Mouse (Mus musculus): ENCODE results near the gene Dhrs1.

- no peak for TF ChIP-seq POLR2A (IDR thresholded peaks at IDR 0.05; ENCODE audit: insufficient read length, low read depth)
- TF ChIP-seq POLR2AphosphoS2 (IDR thresholded peaks at IDR 0.05; ENCODE audit: insufficient read length, low read depth), result no peak
- no peak for TF ChIP-seq TCF12 (IDR thresholded peaks at IDR 0.05; ENCODE audit: insufficient read depth, poor library complexity, severe bottlenecking)
- no peak for TF ChIP-seq MAX (IDR thresholded peaks at IDR 0.05; ENCODE audit: low read depth)
- no peak for TF ChIP-seq USF1 (IDR thresholded peaks at IDR 0.05; ENCODE audit: low read depth)
- TF ChIP-seq E2F4 (IDR thresholded peaks at IDR 0.05; ENCODE audit: insufficient read depth), result no peak
- no peak for TF ChIP-seq TCF3 (IDR thresholded peaks at IDR 0.05; ENCODE audit: insufficient read length, low read depth)
- no peak for TF ChIP-seq MYOD1 (IDR thresholded peaks at IDR 0.05; ENCODE audit: control insufficient read depth in 1 of 3, insufficient read length in 2 of 3, low read depth in 2 of 3)
- no peak for TF ChIP-seq CEBPB (IDR thresholded peaks at IDR 0.05; ENCODE audit: insufficient read depth, poor library complexity, severe bottlenecking)
- no peak for TF ChIP-seq MYOG (IDR thresholded peaks at IDR 0.05; ENCODE audit: control insufficient read depth in 1 of 3, insufficient read depth in 1 of 3, insufficient read length in 2 of 3, low read depth in 2 of 3)
- no peak for TF ChIP-seq SRF (IDR thresholded peaks at IDR 0.05; ENCODE audit: control insufficient read depth, insufficient read length, low read depth)
Measured at GRCm38 (mm10) chr14:55767519-55768414, 22.3 kb upstream of the Dhrs1 start.

Measured in myocyte (in vitro differentiated cells).